Mouse (Mus musculus): ENCODE data around the gene Sf1.

The Sf1 gene

DNA sequence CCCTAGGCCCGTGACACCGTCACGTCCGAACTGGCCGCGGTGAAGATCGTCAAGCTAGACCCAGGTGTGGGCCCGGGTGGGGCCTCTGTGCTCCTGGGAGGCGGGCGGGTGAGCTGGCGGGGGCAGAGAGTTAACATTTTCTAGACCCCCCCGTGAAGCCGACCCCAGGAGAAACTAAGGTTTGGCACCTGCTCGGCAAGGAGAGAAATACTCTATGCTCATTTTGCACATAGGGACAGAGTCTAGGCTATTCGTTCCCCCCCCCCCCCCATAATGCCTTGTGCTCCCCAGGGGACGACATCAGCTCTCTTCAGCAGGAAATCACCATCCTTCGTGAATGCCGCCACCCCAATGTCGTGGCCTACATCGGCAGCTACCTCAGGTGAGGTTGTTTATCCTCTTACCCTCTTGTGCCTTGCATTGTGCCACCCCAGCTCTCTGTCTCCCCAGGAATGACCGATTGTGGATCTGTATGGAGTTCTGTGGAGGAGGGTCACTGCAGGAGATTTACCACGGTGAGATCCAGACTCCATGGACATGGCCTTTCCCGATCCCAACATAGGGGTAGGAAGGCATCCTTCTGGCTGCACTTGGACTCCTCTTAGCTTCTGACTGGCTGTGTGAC, 21.9 kb upstream of the Sf1 start:
- DNase-seq (ENCODE audit: inconsistent ontology term), result no peak

DNA sequence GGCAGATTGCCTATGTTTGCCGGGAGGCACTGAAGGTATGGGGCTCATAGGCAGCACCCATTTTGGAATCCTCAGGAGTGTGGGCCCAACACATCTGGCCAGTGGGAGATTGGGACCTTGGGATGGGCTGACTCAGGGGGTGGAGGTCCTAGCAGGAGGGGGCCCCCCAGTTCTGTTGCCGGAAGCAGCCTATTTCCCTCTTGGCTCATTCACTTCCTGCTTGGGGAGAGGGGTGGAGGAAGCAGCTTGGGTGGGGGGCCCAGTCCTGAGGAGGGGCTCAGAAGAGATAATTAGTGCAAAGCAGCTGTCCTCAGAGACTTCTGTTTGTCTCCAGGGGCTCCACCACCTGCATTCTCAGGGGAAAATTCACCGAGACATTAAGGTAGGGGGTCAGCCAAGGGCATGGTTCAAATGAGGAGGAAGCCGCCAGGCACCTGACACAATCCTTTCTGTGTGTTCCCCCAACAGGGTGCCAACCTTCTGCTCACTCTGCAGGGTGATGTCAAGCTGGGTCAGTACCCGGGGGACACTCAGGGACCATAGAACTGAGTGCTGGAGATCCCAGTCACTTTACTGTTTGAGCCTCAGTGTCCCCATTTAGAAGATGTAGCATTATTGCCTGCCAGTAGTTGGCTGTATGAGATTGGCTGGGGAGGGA, 21.1 kb upstream of the Sf1 start:
- DNase-seq (ENCODE audit: inconsistent ontology term), result no peak

- no peak for DNase-seq (ENCODE audit: inconsistent ontology term)
Observed at GRCm38 (mm10) chr19:6343066-6343925, 20.2 kb upstream of the Sf1 start.

DNA sequence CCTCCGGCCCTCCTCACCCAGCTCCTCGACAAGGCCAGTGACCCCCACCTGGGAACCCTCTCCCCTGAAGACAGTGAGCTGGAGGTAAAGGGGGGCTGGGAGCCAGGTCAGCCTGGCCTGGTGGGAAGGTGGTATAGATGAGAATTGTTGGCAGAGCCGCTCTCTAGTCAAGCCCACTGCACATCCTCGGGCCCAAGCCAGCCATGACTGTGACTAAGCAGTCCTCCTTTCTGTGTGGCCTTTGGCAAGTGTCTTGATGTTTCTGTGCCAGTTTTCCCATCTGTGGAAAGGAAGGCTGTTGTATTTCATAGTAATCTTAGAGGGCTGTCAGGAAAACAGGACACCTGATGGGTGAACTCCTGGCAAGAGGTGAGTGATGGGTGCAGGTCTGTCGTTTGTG, 19.5 kb upstream of the Sf1 start:
- no peak for DNase-seq (ENCODE audit: inconsistent ontology term)

DNA sequence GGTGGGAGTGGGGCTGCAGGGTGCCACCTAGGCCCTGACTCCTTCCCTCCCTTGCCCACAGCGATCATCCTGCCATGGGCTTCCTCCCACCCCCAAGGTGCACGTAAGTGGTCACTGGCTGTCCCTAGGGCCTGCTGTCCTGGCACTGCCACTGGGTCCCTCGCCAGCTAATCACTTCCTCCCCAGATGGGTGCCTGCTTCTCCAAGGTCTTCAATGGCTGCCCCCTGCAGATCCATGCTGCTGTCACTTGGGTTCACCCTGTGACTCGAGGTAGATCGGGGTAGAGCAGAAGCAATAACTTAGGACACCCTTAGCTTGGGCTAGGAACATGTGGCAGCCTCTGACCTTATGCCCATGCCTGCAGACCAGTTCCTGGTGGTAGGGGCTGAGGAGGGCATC, 17.5 kb upstream of the Sf1 start:
- DNase-seq (ENCODE audit: inconsistent ontology term), result no peak

DNA sequence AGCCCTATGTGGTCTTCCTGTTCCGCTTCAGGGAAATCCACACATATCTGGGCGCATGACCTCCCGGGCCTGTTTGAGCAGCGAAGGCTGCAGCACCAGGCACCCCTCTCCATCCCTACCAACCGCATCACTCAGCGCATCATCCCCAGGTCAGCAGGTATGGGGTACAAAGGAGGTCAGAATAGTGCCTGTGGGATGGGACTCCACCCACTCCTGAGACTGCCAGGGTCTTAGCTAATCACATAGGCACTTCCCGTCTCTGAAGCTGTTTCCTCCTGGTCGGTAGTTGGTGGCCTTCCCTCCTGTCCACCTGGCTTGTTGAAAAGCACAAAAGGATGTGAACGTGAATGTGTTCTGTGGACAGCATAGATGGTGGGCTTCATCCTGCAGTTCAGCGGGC, 16.8 kb upstream of the Sf1 start:
- DNase-seq (ENCODE audit: inconsistent ontology term), result no peak

- no peak for DNase-seq (ENCODE audit: inconsistent ontology term)
Observed at GRCm38 (mm10) chr19:6347615-6348014, 15.9 kb upstream of the Sf1 start.

DNA sequence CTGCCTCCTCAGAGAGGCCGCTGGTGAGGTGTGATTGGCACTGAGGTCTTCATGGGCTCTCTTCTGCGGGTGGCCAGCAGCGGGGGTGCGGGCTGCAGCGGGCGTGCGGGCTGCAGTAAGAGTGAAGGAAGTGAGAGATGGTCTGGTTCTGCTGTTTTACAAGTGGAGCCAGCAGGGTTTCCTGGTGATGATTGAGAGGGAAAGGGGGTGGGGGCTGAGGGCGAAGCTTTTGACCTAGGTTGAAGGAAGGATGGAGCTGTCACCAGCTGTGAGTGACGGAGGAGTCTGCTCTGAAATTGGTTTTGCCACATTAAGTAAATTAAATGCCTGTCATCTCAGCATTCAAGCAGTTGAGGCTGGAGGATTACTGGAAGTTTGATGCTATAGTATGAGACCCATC, 14.8 kb upstream of the Sf1 start:
- DNase-seq (ENCODE audit: inconsistent ontology term), result no peak

GRCm38 (mm10) chr19:6349215-6349983, 14.1 kb upstream of the Sf1 start:
- no peak for DNase-seq (ENCODE audit: inconsistent ontology term)

GRCm38 (mm10) chr19:6351431-6352106, 11.9 kb upstream of the Sf1 start:
- no peak for DNase-seq (ENCODE audit: inconsistent ontology term)

DNA sequence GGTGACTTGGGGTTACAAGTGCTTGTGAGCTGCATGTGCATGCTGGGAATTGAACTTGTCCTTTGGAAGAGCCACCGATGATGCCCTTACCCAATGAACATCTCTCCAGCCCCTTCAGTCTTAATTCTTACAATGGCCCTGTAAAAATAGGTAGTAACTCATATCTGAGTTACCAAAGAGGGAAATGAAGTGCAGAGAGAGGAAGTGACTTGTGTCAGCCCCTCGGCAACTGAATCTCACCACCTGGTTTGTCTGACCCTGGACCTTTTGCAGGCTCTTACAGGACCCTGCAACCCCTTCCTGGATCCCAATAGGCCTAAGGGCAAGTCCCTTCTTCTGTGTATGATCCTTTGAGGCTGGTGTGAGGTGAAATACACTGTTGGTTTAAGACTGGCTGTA, 11.4 kb upstream of the Sf1 start:
- no peak for DNase-seq (ENCODE audit: inconsistent ontology term)

DNA sequence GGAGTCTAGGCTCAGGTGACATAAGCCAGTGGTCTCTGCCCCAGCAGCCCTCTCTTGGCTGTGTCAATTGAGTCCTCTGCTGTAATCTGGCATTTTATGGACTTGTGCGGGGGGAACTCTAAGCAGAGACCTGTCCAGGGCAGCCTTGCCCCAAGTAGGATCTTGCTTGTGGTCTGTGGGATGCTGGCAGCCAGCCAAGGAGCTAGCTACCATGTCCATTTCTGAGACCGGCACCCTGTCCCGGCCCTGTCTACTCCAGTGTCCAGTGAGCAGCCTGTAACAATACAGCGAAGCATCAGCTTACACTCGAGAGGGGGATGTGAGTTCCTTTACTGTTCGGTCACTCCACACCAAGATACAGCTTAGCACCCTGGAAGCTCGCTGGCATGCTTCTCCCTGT, 9.5 kb upstream of the Sf1 start:
- DNase-seq (ENCODE audit: inconsistent ontology term), result no peak

GRCm38 (mm10) chr19:6361291-6361690, 2.2 kb upstream of the Sf1 start:
- DNase-seq (ENCODE audit: inconsistent ontology term), result no peak

- DNase-seq (ENCODE audit: inconsistent ontology term), result no peak
Observed at GRCm38 (mm10) chr19:6363091-6363410, 439 bp upstream of the Sf1 start.

DNA sequence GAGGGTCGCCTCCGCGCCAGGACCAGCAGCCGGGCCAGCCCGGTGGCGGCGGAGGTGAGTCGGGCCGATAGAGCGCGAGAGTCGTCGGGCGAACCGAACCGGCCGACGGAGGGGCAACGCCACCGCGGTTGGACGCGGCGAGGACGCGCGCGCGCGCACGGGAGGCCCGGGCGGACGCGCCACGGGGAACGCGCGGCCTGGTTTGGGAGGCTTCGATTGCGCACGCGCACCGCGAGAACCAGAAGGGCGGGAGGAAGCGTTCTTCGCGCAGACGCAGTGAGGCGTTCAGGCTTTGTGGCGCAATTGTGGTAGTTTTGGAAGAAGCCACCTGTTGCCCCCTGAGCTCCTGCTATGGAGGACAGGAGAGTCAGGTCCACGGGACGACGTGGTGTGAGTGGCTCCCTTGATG, 831 bp downstream of the Sf1 start:
- DNase-seq (ENCODE audit: inconsistent ontology term), result peak; percentile 88

DNA sequence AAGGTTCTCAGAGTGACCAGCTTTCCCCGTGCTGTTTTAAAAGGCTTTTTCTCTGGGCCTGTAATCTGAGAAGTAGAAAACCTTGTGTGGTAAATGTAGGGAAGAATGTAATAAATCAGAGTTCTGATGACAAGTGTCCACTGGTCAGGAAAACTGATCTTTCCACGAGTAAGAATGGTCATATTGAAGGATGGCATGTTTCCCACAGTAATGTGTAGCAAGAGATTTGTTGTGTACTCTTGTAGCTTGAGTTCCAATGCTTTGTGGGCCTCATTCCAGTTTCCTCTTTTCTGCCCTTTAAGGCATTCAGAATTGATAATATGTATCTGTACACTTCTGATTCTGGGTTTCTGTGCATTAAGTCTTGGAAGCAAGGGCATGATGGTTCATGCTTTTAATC, 1.4 kb downstream of the Sf1 start:
- no peak for DNase-seq (ENCODE audit: inconsistent ontology term)

- DNase-seq (ENCODE audit: inconsistent ontology term), result no peak
Observed at GRCm38 (mm10) chr19:6370175-6370574, 6.7 kb downstream of the Sf1 start.

DNA sequence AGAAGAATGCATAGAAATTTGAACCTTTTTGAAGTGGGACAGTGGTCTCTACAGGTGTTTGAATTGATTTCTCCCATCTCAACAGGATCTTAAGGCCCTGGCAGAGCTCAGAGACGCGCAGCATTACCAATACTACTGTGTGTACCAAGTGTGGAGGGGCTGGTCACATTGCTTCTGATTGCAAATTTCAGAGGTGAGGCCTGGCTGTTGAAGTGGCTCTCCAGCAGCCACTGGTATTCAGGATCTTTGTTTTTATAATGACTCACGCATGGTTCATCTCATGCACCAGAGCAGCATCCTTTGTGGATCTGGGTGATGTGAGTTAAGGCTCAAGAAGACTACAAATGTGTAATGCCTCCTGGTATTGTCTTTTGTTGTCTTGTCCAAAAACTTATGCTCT, 8.9 kb downstream of the Sf1 start:
- DNase-seq (ENCODE audit: inconsistent ontology term), result peak; percentile 29

- DNase-seq (ENCODE audit: inconsistent ontology term), result peak; percentile 82
Observed at GRCm38 (mm10) chr19:6373539-6374400, 10.3 kb downstream of the Sf1 start.

DNA sequence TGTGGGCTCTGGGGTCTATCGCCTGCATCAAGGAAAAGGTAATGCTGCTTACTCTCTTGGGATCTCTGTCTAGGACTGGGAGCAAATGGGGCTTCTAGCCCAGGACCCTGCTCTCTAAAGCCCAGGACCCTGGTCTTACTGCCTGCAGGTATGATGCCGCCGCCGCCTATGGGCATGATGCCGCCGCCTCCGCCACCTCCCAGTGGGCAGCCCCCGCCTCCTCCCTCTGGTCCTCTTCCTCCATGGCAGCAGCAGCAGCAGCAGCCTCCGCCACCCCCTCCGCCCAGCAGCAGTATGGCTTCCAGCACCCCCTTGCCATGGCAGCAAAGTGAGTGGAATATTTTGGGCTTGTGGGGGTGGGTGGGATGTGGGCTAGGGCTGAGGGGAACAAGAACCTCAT, 11.1 kb downstream of the Sf1 start:
- DNase-seq (ENCODE audit: inconsistent ontology term), result no peak
